Mouse (Mus musculus) limb, embryonic 10.5 days (tissue): ENCODE data around the gene Il34. TPM values are rescaled to one million over a fixed set of nuclear protein-coding genes. Genes with fewer than 3 reads are reported as not detected.
A peak's percentile ranks its signal among the peaks of the same experiment; 100 is the strongest.

Experiments used
- DNase-seq: peaks from one replicate; pipeline ENCODE4 v3.0.0-alpha.2; 2017; ENCODE audit warnings: low spot score
- H3K27ac ChIP-seq: fragments of 300-500 bp; sonication (generic); 2 replicates; pipeline ENCODE4 v1.5.1; 2016; ENCODE audit warnings: mild to moderate bottlenecking
- H3K27me3 ChIP-seq: fragments of 300-500 bp; sonication (generic); 2 replicates; pipeline ENCODE4 v1.6.1; 2016; ENCODE audit warnings: low read depth, mild to moderate bottlenecking; ENCODE audit not compliant: poor library complexity, severe bottlenecking
- H3K36me3 ChIP-seq: fragments of 300-500 bp; sonication (generic); 2 replicates; pipeline ENCODE4 v1.6.1; 2016; ENCODE audit warnings: mild to moderate bottlenecking, moderate library complexity
- H3K4me1 ChIP-seq: fragments of 300-500 bp; sonication (generic); 2 replicates; pipeline ENCODE4 v1.6.1; 2016
- H3K4me3 ChIP-seq: fragments of 300-500 bp; sonication (generic); 2 replicates; pipeline ENCODE4 v1.5.1; 2016; ENCODE audit warnings: mild to moderate bottlenecking, moderate library complexity
- H3K9me3 ChIP-seq: fragments of 300-500 bp; sonication (generic); replicated peaks from 2 replicates; pipeline ENCODE4 v1.6.1; 2016; ENCODE audit warnings: mild to moderate bottlenecking
- WGBS: fragments of 180-500 bp; shearing (Covaris S2); methylation state at CpG from one replicate; pipeline ENCODE4 v1.1.7; 2016; 5-methylcytosine and 5-hydroxymethylcytosine counted together
- polyA plus RNA-seq: library from polyadenylated mRNA; unstranded; fragments of >200 nt; fragmentation: Nextera tagmentation; extraction: Ambion mirVana; gene quantifications from 2 replicates; pipeline ENCODE4 v1.2.1, GENCODE M21; 2016

Gene Il34
- polyA plus RNA-seq, 1 experiment from 2014 or later = 0.15 TPM

GRCm38 (mm10) chr8:110718969-110719670 lies 86.6 kb downstream of the Il34 start:
- peak; percentile 54 for DNase-seq
- Histone ChIP-seq H3K4me1 (peaks cover 80% of the 10 kb centered on the region), H3K36me3 (peaks cover 25% of the 10 kb centered on the region), H3K27ac (peak overlapping the region; percentile 95), H3K9me3 (no peaks in the 10 kb centered on the region), H3K27me3 (no peaks in the 10 kb centered on the region), H3K4me3 (peak overlapping the region; percentile 85; the same call in 1 of the 2 replicates)
- WGBS = 37% methylated on average over 12 of the region's 12 CpGs

- peaks cover 25% of the 10 kb centered on the region for H3K36me3 ChIP-seq
- no peak overlapping the region for H3K4me3 ChIP-seq
- H3K4me1 ChIP-seq = peaks cover 73% of the 10 kb centered on the region
- DNase-seq = no peak
- H3K27me3 ChIP-seq = no peaks in the 10 kb centered on the region
- 89% methylated on average over 8 of the region's 8 CpGs for WGBS
- no peaks in the 10 kb centered on the region for H3K9me3 ChIP-seq
- H3K27ac ChIP-seq = peak overlapping the region; percentile 95
Measured at GRCm38 (mm10) chr8:110718209-110718968, 87.3 kb downstream of the Il34 start.

GRCm38 (mm10) chr8:110717131-110717530 lies 88.6 kb downstream of the Il34 start:
- WGBS = 52% methylated on average over 7 of the region's 7 CpGs
- H3K9me3 ChIP-seq = no peaks in the 10 kb centered on the region
- no peak for DNase-seq
- H3K36me3 ChIP-seq = peaks cover 34% of the 10 kb centered on the region
- peak overlapping the region; percentile 95 for H3K27ac ChIP-seq
- no peak overlapping the region for H3K4me3 ChIP-seq
- H3K4me1 ChIP-seq = peaks cover 69% of the 10 kb centered on the region
- H3K27me3 ChIP-seq = no peaks in the 10 kb centered on the region

GRCm38 (mm10) chr8:110716075-110716474 lies 89.6 kb downstream of the Il34 start:
- Histone ChIP-seq H3K9me3 (no peaks in the 10 kb centered on the region), H3K36me3 (peaks cover 43% of the 10 kb centered on the region), H3K27ac (peak overlapping the region; percentile 95; the same call in 1 of the 2 replicates), H3K4me1 (peaks cover 74% of the 10 kb centered on the region), H3K27me3 (no peaks in the 10 kb centered on the region), H3K4me3 (no peak overlapping the region)
- 80% methylated on average over 4 of the region's 4 CpGs for WGBS
- DNase-seq = no peak

GRCm38 (mm10) chr8:110714827-110715519 lies 90.8 kb downstream of the Il34 start:
- Histone ChIP-seq H3K27me3 (no peaks in the 10 kb centered on the region), H3K4me1 (peaks cover 74% of the 10 kb centered on the region), H3K36me3 (peaks cover 54% of the 10 kb centered on the region), H3K9me3 (no peaks in the 10 kb centered on the region), H3K4me3 (no peak overlapping the region), H3K27ac (peak overlapping the region; percentile 10; the same call in 1 of the 2 replicates)
- no peak for DNase-seq
- WGBS = 84% methylated on average over 15 of the region's 15 CpGs

- Histone ChIP-seq H3K27me3 (no peaks in the 10 kb centered on the region), H3K27ac (no peak overlapping the region), H3K4me1 (peaks cover 57% of the 10 kb centered on the region), H3K36me3 (peaks cover 56% of the 10 kb centered on the region), H3K4me3 (no peak overlapping the region), H3K9me3 (no peaks in the 10 kb centered on the region)
- no peak for DNase-seq
- 93% methylated on average over 7 of the region's 7 CpGs for WGBS
Measured at GRCm38 (mm10) chr8:110713073-110713472, 92.7 kb downstream of the Il34 start.

- H3K36me3 ChIP-seq = peaks cover 62% of the 10 kb centered on the region
- H3K9me3 ChIP-seq = no peaks in the 10 kb centered on the region
- no peak overlapping the region for H3K4me3 ChIP-seq
- DNase-seq = no peak
- H3K4me1 ChIP-seq = peaks cover 43% of the 10 kb centered on the region
- peak overlapping the region; percentile 56; the same call in 1 of the 2 replicates for H3K27ac ChIP-seq
- WGBS = 74% methylated on average over 13 of the region's 13 CpGs
- no peaks in the 10 kb centered on the region for H3K27me3 ChIP-seq
Measured at GRCm38 (mm10) chr8:110711271-110711934, 94.3 kb downstream of the Il34 start.

GRCm38 (mm10) chr8:110710593-110710992 lies 95.1 kb downstream of the Il34 start:
- Histone ChIP-seq H3K27ac (peak overlapping the region; percentile 56; the same call in 1 of the 2 replicates), H3K4me3 (no peak overlapping the region), H3K4me1 (peaks cover 40% of the 10 kb centered on the region), H3K27me3 (no peaks in the 10 kb centered on the region), H3K9me3 (no peaks in the 10 kb centered on the region), H3K36me3 (peaks cover 60% of the 10 kb centered on the region)
- no peak for DNase-seq
- WGBS = 62% methylated on average over 3 of the region's 3 CpGs

- Histone ChIP-seq H3K4me1 (peaks cover 37% of the 10 kb centered on the region), H3K9me3 (no peaks in the 10 kb centered on the region), H3K36me3 (peaks cover 50% of the 10 kb centered on the region), H3K27me3 (no peaks in the 10 kb centered on the region), H3K4me3 (no peak overlapping the region), H3K27ac (no peak overlapping the region)
- no peak for DNase-seq
- WGBS = 88% methylated on average over 11 of the region's 11 CpGs
Measured at GRCm38 (mm10) chr8:110708429-110708828, 97.3 kb downstream of the Il34 start.

- DNase-seq = no peak
- Histone ChIP-seq H3K36me3 (peaks cover 43% of the 10 kb centered on the region), H3K27me3 (no peaks in the 10 kb centered on the region), H3K27ac (peak overlapping the region; percentile 12; the same call in 1 of the 2 replicates), H3K4me3 (no peak overlapping the region), H3K4me1 (peaks cover 37% of the 10 kb centered on the region), H3K9me3 (no peaks in the 10 kb centered on the region)
- WGBS = 86% methylated on average over 3 of the region's 3 CpGs
Measured at GRCm38 (mm10) chr8:110706288-110706870, 99.3 kb downstream of the Il34 start.

- Histone ChIP-seq H3K27ac (peak overlapping the region; percentile 12; the same call in 1 of the 2 replicates), H3K4me3 (no peak overlapping the region), H3K4me1 (peaks cover 30% of the 10 kb centered on the region), H3K9me3 (no peaks in the 10 kb centered on the region), H3K36me3 (peaks cover 39% of the 10 kb centered on the region), H3K27me3 (no peaks in the 10 kb centered on the region)
- 83% methylated on average over 14 of the region's 14 CpGs for WGBS
- no peak for DNase-seq
Measured at GRCm38 (mm10) chr8:110705391-110706287, 100.1 kb downstream of the Il34 start.
